Comparison of ENCODE assay signal across 13 mouse cellular contexts in genomic region chr19:61065011-61065410, GRCm38 (mm10).
DNase-seq lines count a peak whose midpoint lies in the region; ATAC-seq lines count a peak whose summit lies in the region.
"Had no signal": no experiment of that assay in that cellular context is flagged by ENCODE, and none has a peak within 500 bp of the region (broad histone marks: within the 10 kb centered on the region; RNA-seq: fewer than 3 reads in every experiment).

No protein-coding gene starts in this region.

- H3K4me1 ChIP-seq in forebrain, embryonic 11.5 days (replicated peaks; ENCODE audit: control insufficient read depth, insufficient read depth, low read length): no peaks in the 10 kb centered on the region
- H3K4me1 ChIP-seq: heart, embryonic 15.5 days; hindbrain, embryonic 15.5 days; neural tube, embryonic 12.5 days had no signal

- no peak overlapping the region for H3K9ac ChIP-seq in forebrain, embryonic 11.5 days (ENCODE audit: low read length)
- H3K9ac ChIP-seq: heart, embryonic 15.5 days; hindbrain, embryonic 15.5 days; neural tube, embryonic 12.5 days had no signal

- H3K36me3 ChIP-seq in forebrain, embryonic 11.5 days (ENCODE audit: control insufficient read depth, insufficient read depth, low read length): no peaks in the 10 kb centered on the region
- H3K36me3 ChIP-seq: neural tube, embryonic 12.5 days had no signal

- no peak overlapping the region for H3K4me3 ChIP-seq in forebrain, embryonic 11.5 days (ENCODE audit: low read depth, low read length)
- H3K4me3 ChIP-seq: heart, embryonic 15.5 days; hindbrain, embryonic 15.5 days; neural tube, embryonic 12.5 days had no signal

- DNase-seq in heart, adult 11 months: peak; percentile 87
- DNase-seq in heart, adult 9 months (ENCODE audit: low spot score in 2 of 2): no peak
- DNase-seq in lung, adult 18-20 months: peak; percentile 17 to 26
- DNase-seq in lung, postnatal 4 days: no peak
- DNase-seq in R1 (ENCODE audit: low read depth, low spot score): peak; percentile 10
- peak; percentile 32 to 39 for DNase-seq in kidney, postnatal 36 days
- DNase-seq in right cerebral cortex, adult 18-20 months: no peak
- DNase-seq in forebrain, embryonic 11.5 days (ENCODE audit: low spot score): no peak
- DNase-seq: cerebellum, adult 8-10 months had no signal

- no peaks in the 10 kb centered on the region for H3K9me3 ChIP-seq in forebrain, embryonic 11.5 days (ENCODE audit: control insufficient read depth, low read length)
- H3K9me3 ChIP-seq: heart, embryonic 15.5 days; hindbrain, embryonic 15.5 days; neural tube, embryonic 12.5 days had no signal

- no peak for ATAC-seq in forebrain, embryonic 11.5 days (replicated peaks; ENCODE audit: low FRiP score)
- ATAC-seq: midbrain, embryonic 16.5 days had no signal

- H3K27ac ChIP-seq in forebrain, embryonic 11.5 days (ENCODE audit: low read depth, low read length): no peak overlapping the region
- H3K27ac ChIP-seq: heart, embryonic 15.5 days; hindbrain, embryonic 15.5 days; neural tube, embryonic 12.5 days had no signal

- no peak overlapping the region for H3K4me2 ChIP-seq in forebrain, embryonic 11.5 days (ENCODE audit: low read depth, low read length, severe bottlenecking)
- H3K4me2 ChIP-seq: heart, embryonic 15.5 days; hindbrain, embryonic 15.5 days; neural tube, embryonic 12.5 days had no signal

- 86% methylated on average over 1 of the region's 1 CpGs for WGBS in forebrain, embryonic 11.5 days

- H3K27me3 ChIP-seq in forebrain, embryonic 11.5 days (ENCODE audit: control insufficient read depth, insufficient read depth, low read length): no peaks in the 10 kb centered on the region
- H3K27me3 ChIP-seq: heart, embryonic 15.5 days; hindbrain, embryonic 15.5 days; neural tube, embryonic 12.5 days had no signal

Comparison
In these comparisons a context has a peak if more than half of its experiments do, and no peak if none do; other contexts are left out.
1. DNase-seq: peak in heart, adult 11 months (single experiment), lung, adult 18-20 months (2 of 2), R1 (single experiment) and kidney, postnatal 36 days (2 of 2); none in heart, adult 9 months (0 of 2), lung, postnatal 4 days (0 of 2), right cerebral cortex, adult 18-20 months (single experiment) and forebrain, embryonic 11.5 days (single experiment).